Mouse (Mus musculus) bone marrow, adult 2 months (tissue): ENCODE results near the gene Uhrf1bp1l. TPM values are rescaled to one million over a fixed set of nuclear protein-coding genes. Genes with fewer than 3 reads are reported as not detected.
A peak's percentile ranks its signal among the peaks of the same experiment; 100 is the strongest.
"Not testable (repeated sequence)": the region's sequence is repeated elsewhere in the genome, so short reads cannot be mapped to it uniquely, and the experiment has no call there.

Experiments used
- H3K27ac ChIP-seq: fragments of 200-500 bp; 2 replicates; pipeline ENCODE4 v1.5.1; 2012; ENCODE audit warnings: low read depth, mild to moderate bottlenecking, control low read depth, inconsistent platforms, low read length; ENCODE audit not compliant: control insufficient read depth, poor library complexity, insufficient read depth
- H3K4me1 ChIP-seq: fragments of 200-500 bp; 2 replicates; pipeline ENCODE4 v1.6.1; 2011; ENCODE audit warnings: low read length; ENCODE audit not compliant: control insufficient read depth, insufficient read depth
- H3K4me3 ChIP-seq: fragments of 200-500 bp; replicated peaks from 2 replicates; pipeline ENCODE3; 2011; ENCODE audit warnings: mild to moderate bottlenecking, low read depth, low read length, control low read depth; ENCODE audit not compliant: control insufficient read depth
- CTCF ChIP-seq: fragments of 200-500 bp; IDR thresholded peaks from 2 replicates; pipeline ENCODE4 v1.5.1; 2011; ENCODE audit warnings: low read length, control low read depth; ENCODE audit not compliant: control insufficient read depth, insufficient read depth
- POLR2A ChIP-seq: fragments of 200-500 bp; IDR thresholded peaks from 2 replicates; pipeline ENCODE4 v1.6.1; 2011; ENCODE audit warnings: low read depth, mild to moderate bottlenecking, control low read depth, low read length, borderline replicate concordance; ENCODE audit not compliant: control insufficient read depth
- WGBS: fragments of 180-500 bp; shearing (Covaris S2); methylation state at CpG from one replicate; pipeline ENCODE4 v1.1.7; 2018; 5-methylcytosine and 5-hydroxymethylcytosine counted together
- polyA plus RNA-seq: library from polyadenylated mRNA; stranded (reverse); fragments of >200 nt; gene quantifications from 2 replicates; pipeline ENCODE4 v1.2.4, GENCODE M21; 2011; ENCODE audit warnings: low replicate concordance; ENCODE audit not compliant: missing spikeins, insufficient read depth, insufficient read length

The Uhrf1bp1l gene
- polyA plus RNA-seq: 10.0 and 20.4 TPM in 2 replicates

DNA sequence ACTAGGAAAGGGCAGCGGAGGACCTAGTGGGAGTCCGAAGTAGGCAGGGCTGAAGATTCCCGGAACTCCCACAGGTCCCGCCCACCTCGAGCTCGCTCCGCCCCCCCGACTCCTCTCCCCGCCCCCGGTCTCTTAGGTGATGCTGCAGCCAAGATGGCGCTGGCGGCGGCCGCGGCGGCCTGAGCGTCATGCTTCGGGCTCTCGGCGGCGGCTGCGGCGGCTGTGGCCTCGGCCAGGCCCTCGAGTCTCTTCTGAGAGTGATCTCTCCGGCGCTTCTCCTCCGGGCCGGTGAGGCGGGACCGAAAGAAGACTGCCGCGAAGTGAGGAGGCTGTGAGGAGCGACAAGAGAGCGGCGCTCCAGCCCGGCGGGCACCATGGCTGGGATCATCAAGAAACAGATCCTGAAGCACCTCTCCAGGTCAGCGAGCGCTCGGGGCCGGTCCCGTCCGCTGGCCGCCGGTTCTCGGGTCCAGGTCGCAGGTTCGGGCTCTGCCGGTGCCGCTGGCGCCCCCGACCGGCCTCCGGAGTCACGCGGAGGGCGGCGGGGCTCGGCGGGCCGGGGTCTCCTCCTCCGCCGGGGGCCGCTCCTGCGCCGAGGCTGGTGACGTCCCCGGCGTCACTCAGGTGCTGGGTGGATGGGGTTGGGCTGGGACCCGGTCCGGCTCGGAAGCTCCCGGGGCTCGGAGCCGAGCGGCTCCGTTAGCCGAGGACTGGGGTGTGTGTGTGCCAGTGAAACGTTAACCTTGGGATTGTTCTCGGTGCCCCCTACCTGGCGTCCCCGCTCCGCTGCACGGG lies at the start of gene Uhrf1bp1l:
Gene Uhrf1bp1l (plus strand): TSS at position 121 of the 795 bp plus-strand sequence.
- peaks cover 5% of the 10 kb centered on the region; the same call in 1 of the 2 replicates for H3K4me1 ChIP-seq
- peak within 1 kb of the TSS; percentile 95 for H3K27ac ChIP-seq
- under 1% methylated on average over 84 of the region's 85 CpGs for WGBS
- H3K4me3 ChIP-seq: peak within 1 kb of the TSS; percentile 92
- TF ChIP-seq POLR2A (peak; percentile 77; the same call in 1 of the 2 replicates), CTCF (no peak)

DNA sequence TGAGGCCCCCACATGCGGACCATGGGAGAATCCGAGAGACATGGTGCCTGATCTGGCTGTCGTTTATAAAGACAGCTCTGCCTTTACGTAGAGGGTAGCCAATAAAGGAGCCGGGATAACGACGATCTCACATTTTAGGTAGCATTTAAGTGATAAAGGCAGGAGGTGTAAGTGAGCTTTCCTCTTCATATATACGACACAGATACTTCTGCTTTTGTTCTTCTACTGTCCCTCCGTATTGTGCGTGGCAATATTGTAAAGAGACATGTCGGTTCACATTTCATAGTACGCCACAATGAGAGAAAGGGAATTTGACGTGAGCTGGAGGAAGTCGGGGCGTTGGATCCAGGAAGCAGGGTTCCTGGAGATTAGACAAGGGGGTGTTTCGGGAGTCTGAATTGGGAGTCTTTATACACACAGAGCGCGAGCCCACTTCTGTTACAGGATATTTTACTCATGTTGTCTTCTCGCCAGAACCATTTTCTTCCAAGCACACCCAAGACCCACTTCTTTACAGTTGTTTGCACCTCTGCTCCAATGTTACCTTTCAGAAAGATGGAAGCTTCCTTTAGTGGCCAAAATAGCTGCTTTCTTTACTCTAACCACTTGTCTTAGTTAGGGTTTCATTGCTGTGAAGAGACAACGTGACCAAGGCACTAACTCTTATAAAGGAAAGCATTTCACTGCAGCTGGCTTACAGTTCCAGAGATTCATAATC lies 49.4 kb upstream of the Uhrf1bp1l start:
- no peaks in the 10 kb centered on the region for H3K4me1 ChIP-seq
- no peak overlapping the region for H3K4me3 ChIP-seq
- WGBS: 28% methylated on average over 20 of the region's 20 CpGs
- no peak for TF ChIP-seq POLR2A
- no peak overlapping the region for H3K27ac ChIP-seq

DNA sequence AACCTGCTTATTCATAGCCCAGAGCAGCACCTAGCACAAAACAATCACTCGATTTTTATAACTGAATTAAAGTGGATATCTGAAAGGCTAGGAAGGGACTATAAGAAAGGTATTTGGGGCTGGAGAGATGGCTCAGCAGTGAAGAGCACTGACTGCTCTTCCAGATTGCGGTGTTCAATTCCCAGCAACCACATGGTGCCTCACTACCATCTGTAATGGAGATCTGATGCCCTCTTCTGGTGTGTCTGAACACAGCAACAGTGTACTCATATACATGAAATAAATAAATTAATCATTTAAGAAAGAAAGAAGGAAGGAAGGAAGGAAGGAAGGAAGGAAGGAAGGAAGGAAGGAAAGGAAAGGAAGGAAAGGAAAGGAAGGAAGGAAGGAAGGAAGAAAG lies 48.5 kb upstream of the Uhrf1bp1l start:
- H3K4me3 ChIP-seq, H3K4me1 ChIP-seq, H3K27ac ChIP-seq: not testable (repeated sequence)
- WGBS: 68% methylated on average over 2 of the region's 2 CpGs

DNA sequence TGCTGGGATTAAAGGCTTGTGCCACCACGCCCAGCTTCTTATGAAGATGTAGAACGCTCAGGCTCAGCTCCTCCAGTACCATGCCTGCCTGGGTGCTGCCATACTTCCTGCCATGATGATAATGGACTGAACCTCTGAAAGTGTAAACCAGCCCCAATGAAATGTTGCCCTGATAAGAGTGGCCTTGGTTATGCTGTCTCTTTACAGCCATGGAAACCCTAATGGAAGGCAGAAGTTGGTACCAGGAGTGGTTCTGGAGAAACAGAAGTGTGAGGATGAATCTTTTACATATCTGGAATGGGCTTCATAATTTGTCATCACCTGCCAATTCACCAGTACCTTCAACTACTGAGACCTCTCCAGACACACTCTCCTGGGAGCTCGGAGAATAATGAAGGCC lies 46.8 kb upstream of the Uhrf1bp1l start:
- Histone ChIP-seq H3K27ac (no peak overlapping the region), H3K4me3 (no peak overlapping the region), H3K4me1 (no peaks in the 10 kb centered on the region; the same call in 1 of the 2 replicates)
- WGBS: 78% methylated on average over 3 of the region's 3 CpGs
- TF ChIP-seq CTCF: no peak
- TF ChIP-seq POLR2A: no peak

DNA sequence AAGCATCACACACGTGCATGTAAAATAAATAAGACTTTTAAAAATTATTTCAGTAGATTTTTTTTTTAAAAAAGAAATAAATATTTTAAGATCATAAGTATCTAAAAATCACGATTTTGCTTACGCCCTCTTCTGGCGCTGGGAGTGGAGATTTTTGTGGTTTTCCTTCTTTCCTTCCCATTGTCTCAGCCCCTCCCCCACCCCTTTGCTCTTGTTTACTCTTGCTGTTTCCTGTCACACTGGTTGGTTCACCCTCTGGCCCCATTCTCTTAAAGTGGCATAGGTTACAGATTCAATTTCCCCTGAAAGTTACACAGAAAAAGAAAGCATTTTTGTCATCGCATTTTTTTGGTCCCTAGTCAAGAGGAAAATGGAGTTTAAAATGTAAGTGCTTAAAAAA lies 41.7 kb upstream of the Uhrf1bp1l start:
- no peak overlapping the region for H3K4me3 ChIP-seq
- 18% methylated on average over 5 of the region's 5 CpGs for WGBS
- no peaks in the 10 kb centered on the region; the same call in 1 of the 2 replicates for H3K4me1 ChIP-seq
- H3K27ac ChIP-seq: no peak overlapping the region
- TF ChIP-seq CTCF: no peak
- TF ChIP-seq POLR2A: no peak

DNA sequence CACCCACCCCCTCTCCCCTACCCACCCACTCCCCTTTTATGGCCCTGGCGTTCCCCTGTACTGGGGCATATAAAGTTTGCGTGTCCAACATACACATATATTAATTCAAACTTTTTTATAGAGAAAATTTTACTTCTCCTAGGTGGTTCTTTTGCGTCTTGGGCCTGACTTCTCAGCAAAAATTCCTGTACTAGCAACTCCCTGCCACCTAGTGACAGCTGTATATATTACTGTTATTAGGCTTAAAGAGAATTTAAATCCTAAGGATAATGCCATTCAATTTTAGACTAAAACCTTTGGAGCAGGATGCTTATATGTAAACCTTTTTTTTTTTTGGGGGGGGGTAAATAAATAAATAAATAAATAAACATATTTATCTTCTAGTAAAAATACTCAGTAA lies 37.4 kb upstream of the Uhrf1bp1l start:
- Histone ChIP-seq H3K27ac (no peak overlapping the region), H3K4me1 (no peaks in the 10 kb centered on the region; the same call in 1 of the 2 replicates), H3K4me3 (no peak overlapping the region)
- WGBS: 81% methylated on average over 3 of the region's 3 CpGs
- TF ChIP-seq CTCF: no peak
- TF ChIP-seq POLR2A: no peak

DNA sequence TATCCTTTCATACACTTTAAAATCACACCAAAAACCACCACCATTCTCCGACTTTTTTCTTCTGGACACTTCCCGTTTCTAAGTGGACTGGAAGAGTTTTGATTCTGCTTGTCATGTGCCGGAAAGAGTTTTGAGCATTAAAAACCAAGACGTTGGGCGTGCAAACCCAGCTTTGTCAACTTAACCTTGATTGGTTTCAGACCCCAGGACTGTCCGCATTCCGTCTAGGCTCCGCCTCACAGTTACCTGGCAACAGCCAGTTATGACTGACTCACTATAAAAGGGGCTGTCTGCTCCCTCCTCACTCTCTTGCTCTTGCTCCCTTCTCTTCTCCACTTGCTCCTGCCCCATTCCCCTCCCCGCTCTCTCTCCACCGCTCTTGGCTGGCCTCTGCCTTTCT lies 36.1 kb upstream of the Uhrf1bp1l start:
- 33% methylated on average over 10 of the region's 10 CpGs for WGBS
- H3K27ac ChIP-seq: no peak overlapping the region
- TF ChIP-seq CTCF (no peak), POLR2A (no peak)
- no peak overlapping the region for H3K4me3 ChIP-seq
- no peaks in the 10 kb centered on the region for H3K4me1 ChIP-seq

DNA sequence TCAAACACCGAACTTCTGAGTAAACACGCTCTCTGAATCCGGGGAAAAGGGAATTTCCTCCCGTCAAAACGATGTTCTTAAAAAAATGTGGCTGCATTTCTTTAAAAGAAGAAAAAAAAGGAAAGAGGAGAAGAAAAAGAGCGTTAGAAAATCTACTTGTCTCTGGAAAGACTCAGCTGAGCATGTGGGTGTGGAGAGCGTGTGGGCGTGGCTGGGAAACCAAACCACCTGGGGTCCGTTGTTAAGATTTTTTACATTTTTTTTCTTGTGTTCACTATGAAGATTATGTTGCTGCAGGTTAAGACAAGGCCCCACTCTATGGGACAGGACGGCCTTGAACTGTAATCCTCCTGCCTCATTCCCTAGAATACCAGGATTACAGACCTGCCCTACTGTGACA lies 29.9 kb upstream of the Uhrf1bp1l start:
- 84% methylated on average over 10 of the region's 10 CpGs for WGBS
- H3K4me3 ChIP-seq: no peak overlapping the region
- TF ChIP-seq CTCF (no peak), POLR2A (no peak)
- H3K27ac ChIP-seq: no peak overlapping the region
- H3K4me1 ChIP-seq: no peaks in the 10 kb centered on the region
